Mouse (Mus musculus): ENCODE results near the gene Galnt10. TPM values are rescaled to one million over a fixed set of nuclear protein-coding genes. Genes with fewer than 3 reads are reported as not detected.
"Not testable (repeated sequence)": the region's sequence is repeated elsewhere in the genome, so short reads cannot be mapped to it uniquely, and the experiment has no call there.

The Galnt10 gene
- polyA plus RNA-seq, 1 experiment, result 11.2 TPM

DNA sequence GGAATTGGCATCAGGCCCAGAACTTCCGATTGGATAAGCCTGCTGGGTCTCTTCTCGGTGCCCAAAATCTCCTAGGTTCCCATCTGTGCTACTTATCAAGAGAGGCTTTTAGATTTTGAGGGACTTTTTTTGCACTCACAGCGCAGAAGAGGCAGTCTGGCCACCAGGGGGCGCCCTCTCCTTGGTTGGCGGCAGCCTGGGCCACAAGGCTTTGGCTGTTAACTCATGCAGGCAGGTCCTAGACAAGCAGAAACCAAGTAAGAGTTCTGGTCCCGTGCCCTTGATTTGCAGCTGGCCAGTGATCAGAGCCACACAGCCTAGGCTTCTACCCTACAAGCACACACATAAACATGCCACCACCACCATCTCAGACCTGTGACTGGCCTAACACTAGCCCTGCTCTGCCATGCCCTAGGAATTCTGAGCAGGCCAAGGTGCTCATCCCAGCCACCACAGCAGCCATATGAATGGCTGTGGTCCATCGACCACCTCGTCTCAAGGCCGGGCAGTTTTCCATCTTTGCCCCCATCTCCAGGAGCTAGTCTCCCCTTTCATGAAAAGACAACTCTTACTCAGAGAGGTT lies 174.8 kb downstream of the Galnt10 start:
- Histone ChIP-seq H3K27me3 (ENCODE audit: control insufficient read depth, insufficient read depth, low read length) (no peaks in the 10 kb centered on the region; the same call in 1 of the 2 replicates), H3K4me3 (replicated peaks; ENCODE audit: insufficient read depth, low read depth, low read length) (no peak overlapping the region), H3K4me1 (ENCODE audit: control insufficient read depth, insufficient read depth, low read length) (no peaks in the 10 kb centered on the region), H3K27ac (ENCODE audit: insufficient read depth, low read length) (no peak overlapping the region)
- peak; percentile 45 to 57 for DNase-seq
- 23% methylated on average over 9 of the region's 9 CpGs for WGBS
- TF ChIP-seq CTCF (IDR thresholded peaks at IDR 0.05; ENCODE audit: borderline replicate concordance, insufficient read depth, low read depth, low read length) (peak; percentile 67), POLR2A (IDR thresholded peaks at IDR 0.05; ENCODE audit: borderline replicate concordance, insufficient read depth, low read length) (no peak)

GRCm38 (mm10) chr11:57823159-57823558 lies 177.9 kb downstream of the Galnt10 start:
- not testable (repeated sequence) for H3K4me3 ChIP-seq (replicated peaks; ENCODE audit: insufficient read depth, low read depth, low read length); H3K27me3 ChIP-seq (ENCODE audit: control insufficient read depth, insufficient read depth, low read length); H3K27ac ChIP-seq (ENCODE audit: insufficient read depth, low read length); H3K4me1 ChIP-seq (ENCODE audit: control insufficient read depth, insufficient read depth, low read length); DNase-seq
- 83% methylated on average over 2 of the region's 2 CpGs for WGBS

DNA sequence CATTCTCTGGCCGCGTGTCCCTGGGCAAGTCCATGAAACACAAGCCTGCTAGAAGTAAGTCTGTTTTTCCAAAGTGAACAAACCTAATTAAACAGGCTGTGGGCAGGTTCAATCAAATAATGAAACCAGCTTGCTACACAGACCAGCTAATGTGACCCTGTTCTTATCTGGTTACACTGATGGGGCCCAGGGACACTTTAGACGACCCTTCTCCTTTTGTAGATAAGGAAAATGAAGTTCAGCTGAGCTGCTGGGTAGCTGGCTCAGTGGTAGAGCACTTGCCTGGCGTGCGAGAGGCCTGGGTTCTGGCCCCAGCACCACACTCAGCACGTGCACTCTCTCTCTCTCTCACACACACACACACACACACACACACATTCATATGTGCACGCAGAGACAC lies 178.5 kb downstream of the Galnt10 start:
- TF ChIP-seq POLR2A (IDR thresholded peaks at IDR 0.05; ENCODE audit: borderline replicate concordance, insufficient read depth, low read length) (no peak), CTCF (IDR thresholded peaks at IDR 0.05; ENCODE audit: borderline replicate concordance, insufficient read depth, low read depth, low read length) (no peak)
- no peak for DNase-seq
- Histone ChIP-seq H3K4me3 (replicated peaks; ENCODE audit: insufficient read depth, low read depth, low read length) (no peak overlapping the region), H3K4me1 (ENCODE audit: control insufficient read depth, insufficient read depth, low read length) (no peaks in the 10 kb centered on the region; the same call in 1 of the 2 replicates), H3K27ac (ENCODE audit: insufficient read depth, low read length) (no peak overlapping the region), H3K27me3 (ENCODE audit: control insufficient read depth, insufficient read depth, low read length) (peaks cover 6% of the 10 kb centered on the region; the same call in 1 of the 2 replicates)
- 84% methylated on average over 7 of the region's 7 CpGs for WGBS

GRCm38 (mm10) chr11:57825234-57825633 lies 180.0 kb downstream of the Galnt10 start:
- H3K27me3 ChIP-seq (ENCODE audit: control insufficient read depth, insufficient read depth, low read length), result not testable (repeated sequence)

GRCm38 (mm10) chr11:57827048-57827914 lies 182.0 kb downstream of the Galnt10 start:
- no peak for DNase-seq
- 2% methylated on average over 41 of the region's 41 CpGs for WGBS
- Histone ChIP-seq H3K4me1 (ENCODE audit: control insufficient read depth, insufficient read depth, low read length) (no peaks in the 10 kb centered on the region; the same call in 1 of the 2 replicates), H3K27ac (ENCODE audit: insufficient read depth, low read length) (no peak overlapping the region), H3K27me3 (ENCODE audit: control insufficient read depth, insufficient read depth, low read length) (peaks cover 10% of the 10 kb centered on the region; the same call in 1 of the 2 replicates), H3K4me3 (replicated peaks; ENCODE audit: insufficient read depth, low read depth, low read length) (peak overlapping the region; percentile 4)
- TF ChIP-seq POLR2A (IDR thresholded peaks at IDR 0.05; ENCODE audit: borderline replicate concordance, insufficient read depth, low read length), result no peak
- TF ChIP-seq CTCF (IDR thresholded peaks at IDR 0.05; ENCODE audit: borderline replicate concordance, insufficient read depth, low read depth, low read length), result no peak

More at GRCm38 (mm10) chr11:57825234-57825633, 180.0 kb downstream of the Galnt10 start:
- DNase-seq; H3K27ac ChIP-seq (ENCODE audit: insufficient read depth, low read length); H3K4me1 ChIP-seq (ENCODE audit: control insufficient read depth, insufficient read depth, low read length); H3K4me3 ChIP-seq (replicated peaks; ENCODE audit: insufficient read depth, low read depth, low read length): not testable (repeated sequence)
- WGBS, result 37% methylated on average over 11 of the region's 11 CpGs

DNA sequence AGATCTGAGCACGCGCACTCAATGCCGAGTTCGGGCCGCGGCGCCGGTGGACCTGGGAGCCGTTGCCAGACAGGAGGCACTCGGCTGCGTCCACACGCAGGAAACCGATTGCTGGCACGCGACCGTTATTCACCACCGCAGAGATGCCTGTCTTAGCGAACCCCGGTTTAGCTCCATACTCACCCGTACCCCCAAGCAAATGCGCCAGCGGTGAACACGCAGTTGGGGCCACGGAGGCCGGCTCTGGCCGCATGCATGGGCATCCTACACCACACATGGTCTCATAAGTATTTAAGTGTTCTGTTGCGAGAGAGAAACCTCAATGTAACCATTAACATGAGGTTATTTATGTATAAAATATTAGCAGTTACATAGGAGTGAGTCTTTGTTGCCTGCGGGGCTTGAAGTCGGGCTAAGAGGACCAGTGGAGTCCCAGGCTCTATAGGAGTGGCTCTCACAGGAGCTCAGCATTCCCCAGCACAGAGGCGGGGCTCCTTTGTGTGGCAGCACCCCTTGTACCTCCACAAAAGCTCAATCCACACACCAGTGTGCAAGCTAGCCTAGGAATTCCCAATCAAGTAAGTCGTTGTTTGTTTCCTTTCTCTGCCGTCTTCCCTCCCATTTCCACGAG lies 182.8 kb downstream of the Galnt10 start:
- peaks cover 10% of the 10 kb centered on the region; the same call in 1 of the 2 replicates for H3K27me3 ChIP-seq (ENCODE audit: control insufficient read depth, insufficient read depth, low read length)
- H3K4me3 ChIP-seq (replicated peaks; ENCODE audit: insufficient read depth, low read depth, low read length), result peak overlapping the region; percentile 4
- WGBS, result 2% methylated on average over 33 of the region's 33 CpGs
- DNase-seq, result peak in 1 of 2 experiments; percentile 21
- H3K27ac ChIP-seq (ENCODE audit: insufficient read depth, low read length), result no peak overlapping the region
- TF ChIP-seq CTCF (IDR thresholded peaks at IDR 0.05; ENCODE audit: borderline replicate concordance, insufficient read depth, low read depth, low read length), result no peak
- TF ChIP-seq POLR2A (IDR thresholded peaks at IDR 0.05; ENCODE audit: borderline replicate concordance, insufficient read depth, low read length), result no peak
- no peaks in the 10 kb centered on the region; the same call in 1 of the 2 replicates for H3K4me1 ChIP-seq (ENCODE audit: control insufficient read depth, insufficient read depth, low read length)

DNA sequence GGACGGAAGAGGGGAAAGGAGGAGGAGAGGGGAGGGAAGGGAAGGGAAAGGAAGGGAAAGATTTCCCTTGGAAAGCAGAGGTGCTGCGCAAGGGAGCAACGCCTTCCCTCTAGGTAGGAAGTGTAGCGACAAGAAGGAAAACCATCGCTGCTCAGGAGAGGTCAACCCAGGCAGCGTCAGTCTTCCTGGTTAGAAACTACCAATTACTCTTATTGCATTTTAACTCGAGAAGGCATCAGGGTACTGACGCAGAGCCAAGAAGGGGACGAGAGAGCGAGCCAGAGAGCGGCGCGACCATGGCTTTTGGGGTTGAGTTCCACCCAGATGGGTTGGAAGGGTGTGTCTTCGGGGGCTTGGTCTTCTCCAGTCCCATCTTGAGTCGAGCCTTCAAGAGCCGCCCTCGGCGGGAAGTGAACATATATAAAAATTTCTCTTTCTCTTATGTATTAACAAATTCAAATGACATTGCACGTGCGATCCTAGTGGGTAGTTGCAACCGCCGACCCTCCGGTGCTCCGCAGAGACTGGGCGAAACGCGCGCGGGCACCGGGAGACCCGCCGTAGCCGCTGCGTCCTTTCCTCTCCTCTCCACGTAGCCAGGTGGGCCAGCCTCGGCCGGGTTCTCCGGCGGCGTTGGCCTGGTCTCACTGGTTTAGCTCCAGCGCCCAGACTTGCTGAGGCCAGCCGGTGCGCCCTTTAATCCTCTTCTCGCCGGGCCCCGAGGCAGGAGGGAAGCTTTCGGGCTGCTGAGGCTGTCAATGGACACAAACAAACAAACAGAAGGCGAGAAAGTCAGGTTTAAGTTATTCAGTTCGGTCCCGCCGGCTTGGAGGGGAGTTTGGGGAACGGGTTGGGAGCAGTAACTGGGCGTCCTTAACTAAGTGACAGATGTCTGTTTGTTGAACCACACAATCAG lies 184.0 kb downstream of the Galnt10 start:
- Histone ChIP-seq H3K27me3 (ENCODE audit: control insufficient read depth, insufficient read depth, low read length) (peaks cover 10% of the 10 kb centered on the region; the same call in 1 of the 2 replicates), H3K4me3 (replicated peaks; ENCODE audit: insufficient read depth, low read depth, low read length) (no peak overlapping the region), H3K4me1 (ENCODE audit: control insufficient read depth, insufficient read depth, low read length) (no peaks in the 10 kb centered on the region; the same call in 1 of the 2 replicates), H3K27ac (ENCODE audit: insufficient read depth, low read length) (no peak overlapping the region)
- TF ChIP-seq CTCF (IDR thresholded peaks at IDR 0.05; ENCODE audit: borderline replicate concordance, insufficient read depth, low read depth, low read length), result no peak
- TF ChIP-seq POLR2A (IDR thresholded peaks at IDR 0.05; ENCODE audit: borderline replicate concordance, insufficient read depth, low read length), result no peak
- no peak for DNase-seq
- 4% methylated on average over 53 of the region's 53 CpGs for WGBS

All from cerebellum, adult 2 months (tissue).